Mouse (Mus musculus): ENCODE measurements around the gene Mitd1. TPM values are rescaled to one million over a fixed set of nuclear protein-coding genes. Genes with fewer than 3 reads are reported as not detected.

Gene Mitd1
- total and polyA plus RNA-seq, 3 experiments = 20.9 to 23.0 TPM; not detected in 1

- Histone ChIP-seq H3K36me3 (ENCODE audit: control insufficient read depth in 1 of 2, insufficient read depth in 2 of 2, low read length in 2 of 2) (no peaks in the 10 kb centered on the region), H3K79me2 (ENCODE audit: control insufficient read depth, insufficient read depth, low read length, poor library complexity) (no peaks in the 10 kb centered on the region), H3K9me3 (replicated peaks; ENCODE audit: insufficient read depth, low read length) (no peaks in the 10 kb centered on the region), H3K4me3 (ENCODE audit: control insufficient read depth in 1 of 2, insufficient read depth in 1 of 2, low read depth in 2 of 2, low read length in 2 of 2) (no peak overlapping the region), H3K27ac (ENCODE audit: control insufficient read depth, low read depth, low read length) (no peak overlapping the region), H3K27me3 (ENCODE audit: control insufficient read depth in 1 of 2, insufficient read depth in 2 of 2, low read length in 2 of 2) (peaks cover 0 to 1% of the 10 kb centered on the region in 2 experiments; a peak in 2 of 4 replicates), H3K4me1 (ENCODE audit: control insufficient read depth in 1 of 2, insufficient read depth in 2 of 2, low read length in 2 of 2) (no peaks in the 10 kb centered on the region), H3K9ac (ENCODE audit: control insufficient read depth, low read depth, low read length, poor library complexity, severe bottlenecking) (no peak overlapping the region)
- no peak for DNase-seq (ENCODE audit: low read depth, low spot score)
- TF ChIP-seq TAL1 (IDR thresholded peaks at IDR 0.05; ENCODE audit: low read length) (no peak), NELFE (IDR thresholded peaks at IDR 0.05; ENCODE audit: low read depth, low read length) (no peak), KAT2A (conservative IDR thresholded peaks at IDR 0.05; ENCODE audit: low read depth, low read length) (no peak), RCOR1 (IDR thresholded peaks at IDR 0.05; ENCODE audit: low read depth, low read length) (no peak), CHD2 (IDR thresholded peaks at IDR 0.05; ENCODE audit: low read length) (no peak), ELF1 (IDR thresholded peaks at IDR 0.05; ENCODE audit: low read depth, low read length) (no peak), SMC3 (IDR thresholded peaks at IDR 0.05; ENCODE audit: low read depth, low read length) (no peak), MAZ (IDR thresholded peaks at IDR 0.05; ENCODE audit: low read depth, low read length) (no peak), ZNF384 (IDR thresholded peaks at IDR 0.05; ENCODE audit: low read depth, low read length) (no peak), CHD1 (IDR thresholded peaks at IDR 0.05; ENCODE audit: low read depth, low read length) (no peak), POLR2A (IDR thresholded peaks at IDR 0.05; ENCODE audit: control insufficient read depth in 1 of 2, insufficient read depth in 1 of 2, low read depth in 1 of 2, low read length in 2 of 2, poor library complexity in 1 of 2) (no peak), ETS1 (IDR thresholded peaks at IDR 0.05; ENCODE audit: low read depth, low read length) (no peak), MEF2A (IDR thresholded peaks at IDR 0.05; ENCODE audit: extremely low read depth, insufficient replicate concordance, low read depth, low read length, poor library complexity, severe bottlenecking) (no peak), MXI1 (IDR thresholded peaks at IDR 0.05; ENCODE audit: low read depth, low read length) (no peak), BHLHE40 (IDR thresholded peaks at IDR 0.05; ENCODE audit: borderline replicate concordance, low read depth, low read length) (no peak), POLR2AphosphoS5 (IDR thresholded peaks at IDR 0.05; ENCODE audit: borderline replicate concordance, low read depth, low read length) (no peak), EP300 (IDR thresholded peaks at IDR 0.05; ENCODE audit: low read depth in 1 of 2, low read length in 2 of 2) (no peak), UBTF (IDR thresholded peaks at IDR 0.05; ENCODE audit: borderline replicate concordance, insufficient read depth, low read depth, low read length) (no peak), SIN3A (IDR thresholded peaks at IDR 0.05; ENCODE audit: low read length) (no peak), HCFC1 (IDR thresholded peaks at IDR 0.05; ENCODE audit: low read depth, low read length) (no peak)
Measured at GRCm38 (mm10) chr1:37831681-37832080, 58.5 kb downstream of the Mitd1 start.

Other genes starting within 250 kb of the Mitd1 start
- not detected in 2 replicates for gene 2010300C02Rik, start 170.3 kb downstream of the Mitd1 start, total RNA-seq (2012; rRNA removed)
- gene 2010300C02Rik, start 170.3 kb downstream of the Mitd1 start, polyA plus RNA-seq (2012; ENCODE audit: insufficient read depth in 1 of 2, insufficient read length in 2 of 2, low read depth in 1 of 2, low replicate concordance in 2 of 2, missing spikeins in 1 of 2) = not detected
- 0.35 and 0.49 TPM in 2 replicates for gene Tsga10, start 24.0 kb downstream of the Mitd1 start, total RNA-seq (2012; rRNA removed)
- under 1 TPM in 1 of 2 experiments, not detected in 1; 0.64 TPM for gene Tsga10, start 24.0 kb downstream of the Mitd1 start, polyA plus RNA-seq (2012; ENCODE audit: insufficient read depth in 1 of 2, insufficient read length in 2 of 2, low read depth in 1 of 2, low replicate concordance in 2 of 2, missing spikeins in 1 of 2)
- 7.0 and 7.9 TPM in 2 replicates for gene Lipt1, start 18.7 kb downstream of the Mitd1 start, total RNA-seq (2012; rRNA removed)
- 1 to 10 TPM in 1 of 2 experiments, not detected in 1; 7.1 TPM for gene Lipt1, start 18.7 kb downstream of the Mitd1 start, polyA plus RNA-seq (2012; ENCODE audit: insufficient read depth in 1 of 2, insufficient read length in 2 of 2, low read depth in 1 of 2, low replicate concordance in 2 of 2, missing spikeins in 1 of 2)
- gene Mrpl30, start 66 bp upstream of the Mitd1 start, total RNA-seq (2012; rRNA removed) = 255 and 257 TPM in 2 replicates
- 100 to 1,000 TPM; 189 to 260 TPM for gene Mrpl30, start 66 bp upstream of the Mitd1 start, polyA plus RNA-seq (2012; ENCODE audit: insufficient read depth in 1 of 2, insufficient read length in 2 of 2, low read depth in 1 of 2, low replicate concordance in 2 of 2, missing spikeins in 1 of 2)
- not detected in 2 replicates for gene Lyg2, start 26.1 kb upstream of the Mitd1 start, total RNA-seq (2012; rRNA removed)
- gene Lyg2, start 26.1 kb upstream of the Mitd1 start, polyA plus RNA-seq (2012; ENCODE audit: insufficient read depth in 1 of 2, insufficient read length in 2 of 2, low read depth in 1 of 2, low replicate concordance in 2 of 2, missing spikeins in 1 of 2) = not detected
- gene Lyg1, start 67.3 kb upstream of the Mitd1 start, total RNA-seq (2012; rRNA removed) = not detected in 2 replicates
- gene Lyg1, start 67.3 kb upstream of the Mitd1 start, polyA plus RNA-seq (2012; ENCODE audit: insufficient read depth in 1 of 2, insufficient read length in 2 of 2, low read depth in 1 of 2, low replicate concordance in 2 of 2, missing spikeins in 1 of 2) = not detected
- gene Txndc9, start 107.5 kb upstream of the Mitd1 start, total RNA-seq (2012; rRNA removed) = 59.5 and 65.5 TPM in 2 replicates
- gene Txndc9, start 107.5 kb upstream of the Mitd1 start, polyA plus RNA-seq (2012; ENCODE audit: insufficient read depth in 1 of 2, insufficient read length in 2 of 2, low read depth in 1 of 2, low replicate concordance in 2 of 2, missing spikeins in 1 of 2) = 100 to 1,000 TPM in 1 of 2 experiments, 10 to 100 TPM in 1; 74.6 to 102 TPM
- 24.2 and 30.3 TPM in 2 replicates for gene Eif5b, start 107.6 kb upstream of the Mitd1 start, total RNA-seq (2012; rRNA removed)
- 100 to 1,000 TPM in 1 of 2 experiments, 10 to 100 TPM in 1; 67.2 to 186 TPM for gene Eif5b, start 107.6 kb upstream of the Mitd1 start, polyA plus RNA-seq (2012; ENCODE audit: insufficient read depth in 1 of 2, insufficient read length in 2 of 2, low read depth in 1 of 2, low replicate concordance in 2 of 2, missing spikeins in 1 of 2)
- 25.6 and 28.9 TPM in 2 replicates for gene Rev1, start 239.4 kb upstream of the Mitd1 start, total RNA-seq (2012; rRNA removed)
- 10 to 100 TPM in 1 of 2 experiments, not detected in 1; 31.0 TPM for gene Rev1, start 239.4 kb upstream of the Mitd1 start, polyA plus RNA-seq (2012; ENCODE audit: insufficient read depth in 1 of 2, insufficient read length in 2 of 2, low read depth in 1 of 2, low replicate concordance in 2 of 2, missing spikeins in 1 of 2)

All from MEL (cell line).